Mouse (Mus musculus) large intestine, adult 2 months (tissue): Measurements from ENCODE around the gene Gna11. TPM values are rescaled to one million over a fixed set of nuclear protein-coding genes. Genes with fewer than 3 reads are reported as not detected.

Source experiments
- DNase-seq: peaks from one replicate; pipeline ENCODE4 v3.0.0-alpha.2; 2012; ENCODE audit warnings: low read depth, low spot score
- WGBS: fragments of 180-500 bp; shearing (Covaris S2); methylation state at CpG from one replicate; pipeline ENCODE4 v1.1.7; 2018; 5-methylcytosine and 5-hydroxymethylcytosine counted together
- polyA plus RNA-seq: library from polyadenylated mRNA; depleted of rRNA; stranded (reverse); fragments of >200 nt; gene quantifications from 2 replicates; pipeline ENCODE4 v1.2.3, GENCODE M21; 2012; rRNA removed

Gna11 gene
- polyA plus RNA-seq, 1 experiment = 402 TPM

DNA sequence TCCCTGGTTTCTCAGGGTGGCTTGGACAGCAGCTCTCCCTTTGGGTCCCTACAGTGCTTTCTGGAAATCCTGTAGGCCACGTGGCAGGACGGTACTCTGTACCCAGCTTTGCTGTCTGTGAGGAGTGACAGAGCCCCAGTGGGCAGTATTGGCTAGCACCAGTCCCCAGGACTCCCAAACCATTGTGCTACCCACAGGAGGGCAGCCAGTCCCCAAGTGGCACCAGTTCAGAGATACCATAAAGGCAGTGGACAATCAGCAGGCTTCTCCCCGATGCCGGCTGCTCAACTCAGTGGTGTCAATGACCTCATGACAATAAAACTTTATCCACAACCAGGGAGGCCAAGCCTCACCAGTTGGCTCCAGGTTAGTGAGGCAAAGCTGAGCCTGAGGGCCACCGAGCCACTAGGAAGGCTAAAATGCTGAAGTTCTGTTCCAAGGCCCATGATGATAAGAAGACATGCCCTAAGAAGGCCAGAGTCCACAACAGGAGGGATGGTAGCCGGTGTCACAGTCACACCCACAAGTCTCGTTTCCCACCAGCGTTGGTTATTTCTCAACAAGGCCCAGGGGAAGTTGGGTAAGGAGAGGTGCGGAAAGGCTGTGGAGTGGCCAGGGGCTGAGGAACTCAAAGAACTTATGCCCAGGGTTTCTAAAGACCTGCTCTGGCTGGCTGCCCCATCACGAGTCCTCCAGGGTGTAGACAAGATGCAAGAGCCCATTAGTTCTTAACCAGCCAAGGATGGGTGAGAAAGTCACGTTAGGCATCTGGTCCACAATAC lies 50.5 kb downstream of the Gna11 start:
- whole genome bisulfite sequencing = 53% methylated on average over 11 of the region's 11 CpGs
- DNase-seq = no peak

DNA sequence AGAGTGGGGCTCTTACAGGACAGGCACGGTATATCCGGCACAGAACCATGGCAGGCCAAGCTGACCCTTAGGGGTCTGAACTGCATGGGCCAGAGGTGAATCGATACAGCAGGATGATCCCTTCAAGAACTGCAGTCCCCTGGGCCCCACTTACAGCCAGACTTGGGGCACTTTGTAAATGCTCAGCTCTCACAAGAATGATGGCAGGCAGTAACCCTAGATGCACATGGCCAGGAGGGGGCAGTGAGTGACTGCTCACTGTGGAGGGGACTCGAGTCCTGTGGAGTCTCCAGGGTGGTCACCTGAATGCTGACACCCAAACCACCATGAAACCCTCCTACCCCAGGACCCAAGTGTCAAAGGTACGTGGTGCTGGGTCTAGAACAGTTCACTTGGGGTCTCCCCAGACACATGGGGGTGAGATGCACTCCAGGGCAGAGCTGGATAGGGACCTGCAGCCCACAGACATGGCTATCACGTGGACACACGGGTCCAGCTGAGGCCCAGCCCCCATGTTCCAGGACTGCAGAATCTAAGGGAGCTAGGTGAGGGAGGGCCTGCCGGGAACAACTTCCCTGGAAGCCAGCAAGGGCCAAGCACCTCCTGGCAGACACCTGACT lies 51.3 kb downstream of the Gna11 start:
- DNase-seq = no peak
- WGBS = 79% methylated on average over 8 of the region's 8 CpGs

DNA sequence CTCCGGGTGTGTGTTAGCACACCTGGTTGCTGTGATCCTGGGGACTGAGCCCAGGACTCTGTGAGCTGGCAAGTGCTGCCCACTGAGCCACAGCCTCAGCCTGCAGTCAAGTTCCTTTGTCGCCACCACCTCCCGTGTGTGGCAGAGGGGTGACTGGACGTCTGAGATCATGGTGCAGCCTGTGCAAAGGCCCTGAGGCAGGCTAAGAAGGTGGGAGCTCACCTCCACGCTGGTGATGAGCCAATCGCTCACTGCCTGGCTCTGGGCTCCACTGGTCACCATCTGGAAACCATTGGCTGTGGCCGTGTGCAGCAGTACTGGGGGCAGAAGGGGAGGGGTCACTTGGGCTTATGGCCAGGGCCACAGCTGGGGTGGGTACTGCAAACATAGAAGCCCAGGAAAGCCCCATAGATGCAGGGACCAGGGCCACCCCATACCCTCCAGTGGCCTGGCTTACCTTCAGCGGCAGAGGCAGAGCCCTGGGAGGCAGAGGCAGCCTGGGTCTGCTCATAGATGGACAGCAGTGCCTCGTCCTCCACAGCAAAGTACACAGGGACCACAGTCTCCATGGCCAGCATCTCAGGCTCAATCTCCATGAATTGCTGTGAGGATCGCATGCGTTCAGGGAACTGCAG lies 52.3 kb downstream of the Gna11 start:
- DNase-seq = no peak
- 91% methylated on average over 11 of the region's 11 CpGs for WGBS

DNA sequence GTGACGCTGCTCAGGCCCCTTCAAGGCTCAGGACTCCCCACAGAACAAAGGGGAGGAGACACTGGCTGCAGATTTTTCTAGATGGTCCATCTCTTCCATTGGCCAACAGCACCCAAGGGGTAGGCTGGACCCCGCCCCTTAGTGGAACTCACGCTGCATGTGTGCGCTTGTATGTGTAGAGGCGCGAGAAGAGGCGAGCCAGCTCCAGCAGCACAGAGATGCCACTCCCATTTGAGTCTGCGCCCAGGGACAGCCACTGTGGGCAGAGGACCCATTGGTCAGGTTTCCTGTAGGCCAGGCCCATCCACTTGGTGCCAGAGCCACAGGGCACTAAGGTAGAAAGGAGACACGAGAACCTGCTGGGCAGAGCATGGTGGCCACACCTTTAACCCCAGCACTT lies 54.0 kb downstream of the Gna11 start:
- DNase-seq = no peak
- 87% methylated on average over 9 of the region's 9 CpGs for WGBS

DNA sequence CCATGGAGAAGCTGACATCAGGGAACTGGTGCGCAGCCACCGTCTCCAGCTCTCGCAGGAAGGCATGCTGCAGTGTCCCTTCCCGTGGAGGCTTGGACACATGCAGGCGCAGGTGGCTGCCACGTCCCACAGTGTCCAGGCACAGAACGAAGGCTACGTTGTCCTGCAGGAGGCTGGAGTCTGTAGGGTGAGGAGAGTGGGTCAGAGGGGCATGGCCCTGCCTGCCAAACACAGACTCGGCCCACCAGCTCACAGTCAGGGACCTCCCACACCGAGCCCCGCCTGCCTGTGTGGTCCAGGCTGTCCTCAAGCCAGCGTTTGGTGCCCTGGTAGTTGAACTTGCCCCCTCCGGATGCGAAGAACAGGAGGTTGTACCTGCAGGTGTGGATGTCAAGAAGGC lies 55.0 kb downstream of the Gna11 start:
- DNase-seq = no peak
- WGBS = 85% methylated on average over 14 of the region's 14 CpGs

DNA sequence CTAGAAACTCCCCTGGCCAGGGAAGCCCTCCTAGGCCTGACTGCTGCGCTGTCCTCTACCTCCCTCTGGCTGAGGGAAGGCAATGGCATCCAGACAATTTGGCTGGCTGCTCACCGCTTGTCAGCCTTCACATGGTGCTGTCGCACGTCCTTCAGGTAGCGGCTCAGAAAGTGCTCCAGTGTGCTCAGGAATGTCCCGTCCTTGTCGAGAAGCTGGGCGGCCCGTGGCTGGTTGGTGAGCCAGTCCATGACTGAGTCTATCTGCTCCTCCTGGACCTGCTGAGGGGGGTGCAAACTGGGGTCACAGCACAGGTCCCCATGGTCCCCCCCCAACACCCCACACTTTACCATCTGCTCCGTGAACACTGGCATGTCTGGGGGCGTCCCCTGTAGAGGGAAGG lies 56.9 kb downstream of the Gna11 start:
- 92% methylated on average over 11 of the region's 11 CpGs for WGBS
- no peak for DNase-seq

DNA sequence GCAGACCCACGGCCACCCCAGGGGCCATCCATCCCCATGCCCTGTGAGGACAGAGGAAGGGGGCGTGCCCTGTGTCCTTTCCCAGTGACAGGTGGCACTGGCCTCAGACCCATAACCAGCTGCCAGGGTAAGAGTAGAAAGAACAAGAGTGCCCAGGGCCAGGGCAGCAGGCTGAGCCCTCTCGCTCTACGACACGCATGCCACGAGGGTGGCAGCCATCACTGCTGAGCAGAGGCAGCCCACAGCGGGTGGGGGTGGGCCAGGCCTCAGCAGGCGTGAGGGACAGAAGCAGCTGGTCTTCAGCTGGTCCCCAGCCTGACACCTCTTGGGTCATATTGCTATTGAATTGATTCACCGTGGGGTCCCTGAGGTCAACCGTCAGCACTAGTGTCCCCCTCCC lies 58.5 kb downstream of the Gna11 start:
- no peak for DNase-seq
- WGBS = 91% methylated on average over 10 of the region's 10 CpGs

DNA sequence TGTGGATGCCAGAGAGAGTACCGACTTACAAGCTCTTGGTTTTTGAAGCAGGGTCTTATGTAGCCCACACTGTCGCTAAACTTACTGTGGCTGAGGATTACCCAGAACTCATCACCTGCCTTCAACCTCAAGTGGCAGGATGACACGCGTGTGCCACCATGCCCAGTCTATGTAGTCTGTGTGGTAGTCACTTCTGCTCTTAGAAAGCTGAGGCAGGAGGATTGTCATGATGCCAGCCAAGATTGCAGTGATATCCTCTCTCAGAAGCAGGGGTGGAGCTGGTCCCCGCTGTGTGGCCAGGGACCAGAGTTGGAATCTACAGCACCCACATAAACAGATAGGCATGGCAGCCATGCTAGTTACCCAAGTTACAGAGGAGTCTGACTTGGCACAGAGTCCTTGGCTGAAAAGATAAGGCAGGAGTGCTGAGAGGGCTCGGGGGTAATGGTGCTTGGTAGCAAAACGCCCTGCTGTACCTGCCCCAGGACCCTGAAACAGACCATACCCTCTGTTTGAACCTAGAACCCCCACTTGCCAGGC lies 59.4 kb downstream of the Gna11 start:
- DNase-seq = no peak
- WGBS = 60% methylated on average over 7 of the region's 7 CpGs

DNA sequence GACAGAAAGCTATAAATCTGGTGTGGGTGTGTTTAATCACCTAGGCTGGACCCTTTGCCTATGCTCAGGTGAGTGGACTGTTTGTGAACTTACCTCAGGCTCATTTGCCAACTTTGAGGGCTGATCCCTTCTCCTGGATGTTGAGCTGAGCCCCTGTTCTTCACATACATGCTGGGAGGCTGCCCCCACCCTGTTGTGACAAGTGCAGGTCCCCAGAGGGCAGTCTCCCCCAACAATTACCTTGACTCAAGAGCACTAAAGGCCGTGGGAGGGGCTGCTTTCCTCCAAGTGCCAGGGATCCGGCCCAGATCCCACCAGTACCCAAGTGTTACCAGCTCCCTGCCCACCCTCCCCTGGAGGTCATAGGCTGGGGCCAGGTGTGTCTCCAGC lies 59.9 kb downstream of the Gna11 start:
- DNase-seq = no peak
- WGBS = 6% methylated on average over 2 of the region's 2 CpGs

DNA sequence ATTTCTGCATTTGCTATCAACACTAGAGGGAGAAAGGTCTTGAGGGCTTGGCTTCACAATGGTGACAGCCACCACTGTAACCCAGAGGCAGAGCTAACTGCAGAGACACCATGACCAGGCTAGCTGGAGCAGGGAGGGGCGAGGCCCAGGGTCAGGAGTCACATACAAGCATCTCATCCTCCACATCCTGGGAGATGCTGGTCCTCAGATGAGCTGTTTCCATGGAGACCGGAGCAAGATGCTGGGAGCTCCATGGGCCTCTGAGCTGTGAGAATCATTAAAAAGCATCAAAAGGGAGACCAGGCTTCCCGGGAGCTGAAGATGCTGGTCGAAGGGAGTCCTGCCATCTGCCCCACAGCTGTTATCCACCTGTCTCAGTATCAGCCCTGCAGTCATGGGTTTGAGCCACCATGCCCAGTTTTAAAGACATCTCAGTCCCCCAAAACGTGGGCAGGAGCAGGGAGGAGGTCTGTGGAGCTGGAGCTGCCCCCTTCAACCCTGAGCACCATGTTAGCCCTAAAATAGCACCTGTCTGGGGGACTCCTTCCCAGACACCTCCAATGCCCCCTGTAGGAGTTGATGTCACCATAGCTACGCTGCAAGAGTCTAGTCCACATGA lies 60.4 kb downstream of the Gna11 start:
- WGBS = 47% methylated on average over 6 of the region's 6 CpGs
- no peak for DNase-seq

DNA sequence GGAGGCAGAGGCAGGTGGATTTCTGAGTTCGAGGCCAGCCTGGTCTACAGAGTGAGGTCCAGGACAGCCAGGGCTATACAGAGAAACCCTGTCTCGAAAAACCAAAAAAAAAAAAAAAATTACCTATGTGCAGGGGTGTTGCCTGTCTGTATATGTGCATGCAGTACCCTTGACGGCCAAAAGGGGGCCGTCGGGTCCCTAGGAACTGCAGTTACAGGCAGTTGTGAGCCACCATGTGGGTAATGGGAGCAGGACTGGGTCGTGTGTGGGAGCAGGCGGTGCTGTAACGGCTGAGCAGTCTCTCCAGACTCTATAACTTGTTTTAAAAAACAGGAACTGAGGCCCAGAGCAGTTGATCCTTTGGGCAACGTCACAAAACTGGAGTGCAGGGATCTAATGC lies 61.0 kb downstream of the Gna11 start:
- no peak for DNase-seq
- WGBS = 19% methylated on average over 9 of the region's 9 CpGs

DNA sequence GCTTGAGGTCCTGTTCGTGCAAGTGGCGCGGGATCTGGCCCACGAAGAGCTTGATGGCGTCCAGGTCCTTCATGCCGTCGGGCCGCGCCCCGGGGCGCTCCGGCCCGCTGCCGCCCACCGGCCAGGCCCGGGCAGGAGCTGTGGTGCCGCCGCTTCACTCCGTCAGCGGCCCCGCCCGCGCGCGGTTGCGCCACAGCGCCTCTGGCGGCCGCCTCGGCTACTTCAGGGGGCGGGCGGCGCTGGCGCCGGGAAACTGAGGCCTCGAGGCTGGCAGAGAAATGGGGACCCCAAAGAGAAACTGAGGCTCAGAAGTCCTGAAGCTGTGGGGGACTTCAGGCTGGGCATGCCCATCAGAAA lies 62.5 kb downstream of the Gna11 start, which contains the start of gene Celf5:
TSS of gene Celf5 (minus strand) at position 177 of the 357 bp plus-strand sequence.
- no peak for DNase-seq

DNA sequence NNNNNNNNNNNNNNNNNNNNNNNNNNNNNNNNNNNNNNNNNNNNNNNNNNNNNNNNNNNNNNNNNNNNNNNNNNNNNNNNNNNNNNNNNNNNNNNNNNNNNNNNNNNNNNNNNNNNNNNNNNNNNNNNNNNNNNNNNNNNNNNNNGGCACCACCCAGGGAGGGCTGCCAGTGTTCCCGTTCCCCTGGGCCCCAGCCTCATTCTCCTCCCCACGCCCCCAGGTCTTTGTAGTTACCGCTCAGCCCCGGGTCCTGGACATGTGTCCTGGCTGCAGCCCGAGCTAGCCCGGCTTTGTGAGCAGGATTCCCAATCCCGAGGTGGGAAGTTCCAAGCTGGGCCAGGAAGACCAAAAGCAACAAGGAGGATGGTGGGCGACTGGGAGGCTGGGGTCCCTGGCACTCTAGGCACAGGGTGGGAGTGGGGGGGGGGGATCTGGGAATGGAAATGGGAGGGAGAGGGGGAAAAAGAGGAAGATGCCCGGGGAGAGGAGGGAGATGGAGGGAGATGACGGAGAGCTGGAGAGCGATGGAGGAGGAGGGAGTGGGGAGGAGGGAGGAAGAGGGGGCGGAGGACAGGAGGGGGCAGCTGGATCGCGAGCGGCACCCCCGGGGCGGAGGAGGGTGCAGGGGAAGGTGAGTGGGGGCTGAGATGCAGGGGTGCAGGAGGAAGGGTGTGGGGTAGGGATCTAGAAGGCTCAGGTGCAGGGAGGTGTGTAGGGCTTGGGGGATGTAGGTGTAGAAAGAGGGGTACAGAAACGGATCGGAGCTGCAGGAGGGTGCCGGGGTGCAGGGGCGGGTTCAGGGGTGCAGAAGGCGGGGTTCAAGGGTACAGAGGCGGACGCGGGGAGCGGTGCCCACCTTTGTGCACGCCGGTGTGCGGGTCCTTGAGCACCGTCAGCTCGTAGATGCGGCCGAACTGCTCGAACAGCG lies 63.1 kb downstream of the Gna11 start:
- WGBS = 4% methylated on average over 33 of the region's 35 CpGs
- DNase-seq = no peak

More for the DNA sequence above, 62.5 kb downstream of the Gna11 start, which contains the start of gene Celf5:
- WGBS = under 1% methylated on average over 36 of the region's 36 CpGs

Other genes with a start within 250 kb of the Gna11 start
- gene Cactin, start 224.1 kb downstream of the Gna11 start, polyA plus RNA-seq = 25.7 and 28.1 TPM in 2 replicates
- 7.0 and 8.0 TPM in 2 replicates for gene Tbxa2r, start 216.5 kb downstream of the Gna11 start, polyA plus RNA-seq
- gene Gipc3, start 201.9 kb downstream of the Gna11 start, polyA plus RNA-seq = 0.78 and 0.95 TPM in 2 replicates
- gene Hmg20b, start 194.7 kb downstream of the Gna11 start, polyA plus RNA-seq = 83.6 and 98.6 TPM in 2 replicates
- gene Mfsd12, start 187.7 kb downstream of the Gna11 start, polyA plus RNA-seq = 12.1 and 13.6 TPM in 2 replicates
- 3.6 and 4.6 TPM in 2 replicates for gene 4930404N11Rik, start 179.4 kb downstream of the Gna11 start, polyA plus RNA-seq
- 81.5 and 85.5 TPM in 2 replicates for gene Fzr1, start 166.7 kb downstream of the Gna11 start, polyA plus RNA-seq
- 48.2 and 60.4 TPM in 2 replicates for gene Dohh, start 160.8 kb downstream of the Gna11 start, polyA plus RNA-seq
- gene Gm48551, start 160.7 kb downstream of the Gna11 start, polyA plus RNA-seq = 3.3 and 3.7 TPM in 2 replicates
- 0.98 and 4.1 TPM in 2 replicates for gene Gm48552, start 156.2 kb downstream of the Gna11 start, polyA plus RNA-seq
- 2,134 and 4,482 TPM in 2 replicates for gene Smim24, start 152.1 kb downstream of the Gna11 start, polyA plus RNA-seq
- gene Nfic, start 89.6 kb downstream of the Gna11 start, polyA plus RNA-seq = 10.5 and 11.6 TPM in 2 replicates
- gene Celf5, start 62.5 kb downstream of the Gna11 start, polyA plus RNA-seq = 2.3 and 5.3 TPM in 2 replicates
- 242 and 319 TPM in 2 replicates for gene Ncln, start 48.8 kb downstream of the Gna11 start, polyA plus RNA-seq
- gene S1pr4, start 45.1 kb downstream of the Gna11 start, polyA plus RNA-seq = 4.4 and 4.8 TPM in 2 replicates
- 1.6 and 2.3 TPM in 2 replicates for gene Gna15, start 21.0 kb downstream of the Gna11 start, polyA plus RNA-seq
- 1,252 and 1,560 TPM in 2 replicates for gene Aes, start 14.3 kb upstream of the Gna11 start, polyA plus RNA-seq
- 11.3 and 13.5 TPM in 2 replicates for gene Tle2, start 29.4 kb upstream of the Gna11 start, polyA plus RNA-seq
- 7.3 and 8.8 TPM in 2 replicates for gene Tle6, start 55.9 kb upstream of the Gna11 start, polyA plus RNA-seq
- 1.1 and 1.4 TPM in 2 replicates for gene BC025920, start 61.1 kb upstream of the Gna11 start, polyA plus RNA-seq
- gene Sirt6, start 82.6 kb upstream of the Gna11 start, polyA plus RNA-seq = 19.7 and 30.0 TPM in 2 replicates
- gene Ankrd24, start 83.3 kb upstream of the Gna11 start, polyA plus RNA-seq = 9.6 and 11.8 TPM in 2 replicates
- gene Gm10778, start 103.9 kb upstream of the Gna11 start, polyA plus RNA-seq = 0.37 and 0.40 TPM in 2 replicates
- gene Zfp433, start 159.6 kb upstream of the Gna11 start, polyA plus RNA-seq = 0.48 and 0.77 TPM in 2 replicates
- gene Gm3055, start 226.0 kb upstream of the Gna11 start, polyA plus RNA-seq = 0.37 and 0.57 TPM in 2 replicates